Mouse (Mus musculus) frontal cortex, postnatal 10 days (tissue): ENCODE measurements around the gene Gpatch3.

Source experiments
- DNase-seq, 2 experiments: peaks; one replicate each; pipeline ENCODE4 v3.0.0; 2022; ENCODE audit warnings: low spot score in 2 of 2, mixed read lengths in 1 of 2

Gene Gpatch3

GRCm38 (mm10) chr4:133574070-133574842 is at the start of gene Gpatch3:
Gene Gpatch3 (plus strand): TSS chr4:133574745.
- DNase-seq: peak; percentile 83 to 90

- no peak for DNase-seq
These were observed 46.8 kb upstream of the Gpatch3 start for GRCm38 (mm10) chr4:133527788-133528187.

GRCm38 (mm10) chr4:133532777-133533176 is 41.8 kb upstream of the Gpatch3 start:
- no peak for DNase-seq

GRCm38 (mm10) chr4:133536081-133536480 is 38.5 kb upstream of the Gpatch3 start:
- DNase-seq: no peak

- no peak for DNase-seq
These were observed 37.9 kb upstream of the Gpatch3 start for GRCm38 (mm10) chr4:133536652-133537051.

GRCm38 (mm10) chr4:133545272-133546231 is 29.0 kb upstream of the Gpatch3 start, which contains the start of gene Nudc:
Gene Nudc (minus strand): TSS chr4:133545996.
- DNase-seq: peak; percentile 91 to 95

GRCm38 (mm10) chr4:133552029-133552428 is 22.5 kb upstream of the Gpatch3 start:
- DNase-seq: no peak

GRCm38 (mm10) chr4:133552768-133553447 is 21.6 kb upstream of the Gpatch3 start, which contains the start of gene Nr0b2:
Gene Nr0b2 (plus strand): TSS chr4:133553376.
- DNase-seq: no peak

GRCm38 (mm10) chr4:133553448-133554330 is 20.9 kb upstream of the Gpatch3 start:
- DNase-seq: no peak

GRCm38 (mm10) chr4:133557041-133557717 is 17.4 kb upstream of the Gpatch3 start:
- DNase-seq: no peak

- no peak for DNase-seq
These were observed 14.7 kb upstream of the Gpatch3 start for GRCm38 (mm10) chr4:133559846-133560245.

GRCm38 (mm10) chr4:133561622-133562021 is 12.9 kb upstream of the Gpatch3 start:
- DNase-seq: no peak

GRCm38 (mm10) chr4:133563123-133563571 is 11.4 kb upstream of the Gpatch3 start:
- DNase-seq: no peak

- no peak for DNase-seq
These were observed 7.3 kb upstream of the Gpatch3 start for GRCm38 (mm10) chr4:133567251-133567650.

GRCm38 (mm10) chr4:133569291-133570065 is 5.1 kb upstream of the Gpatch3 start:
- no peak for DNase-seq

- DNase-seq: no peak
These were observed 4.5 kb upstream of the Gpatch3 start for GRCm38 (mm10) chr4:133570066-133570466.

- no peak for DNase-seq
These were observed 278 bp downstream of the Gpatch3 start for GRCm38 (mm10) chr4:133574843-133575202.

GRCm38 (mm10) chr4:133577983-133578382 is 3.4 kb downstream of the Gpatch3 start:
- no peak for DNase-seq

- DNase-seq: no peak
These were observed 9.1 kb downstream of the Gpatch3 start for GRCm38 (mm10) chr4:133583690-133584058.
